Mouse (Mus musculus) layer of hippocampus, postnatal 25 days (tissue): Measurements from ENCODE around the gene Slc12a7. TPM values are rescaled to one million over a fixed set of nuclear protein-coding genes. Genes with fewer than 3 reads are reported as not detected.

ENCODE experiments used
- total RNA-seq, 2 experiments: library from RNA; stranded (reverse); gene quantifications; 2 replicates each; pipeline ENCODE4 v1.2.3; 2021

Slc12a7 gene
- total RNA-seq, 2 experiments from 2014 or later = 4.5 to 5.0 TPM

Other genes with a start within 250 kb of the Slc12a7 start
- gene Slc6a3, start 196.3 kb upstream of the Slc12a7 start, total RNA-seq = under 1 TPM; 0.21 to 0.30 TPM
- gene Clptm1l, start 129.1 kb upstream of the Slc12a7 start, total RNA-seq = 100 to 1,000 TPM; 130 to 140 TPM
- 1 to 10 TPM; 2.6 to 2.9 TPM for gene Tert, start 106.2 kb upstream of the Slc12a7 start, total RNA-seq
- gene Slc6a18, start 55.1 kb upstream of the Slc12a7 start, total RNA-seq = not detected
- under 1 TPM; 0.09 to 0.37 TPM for gene Slc6a19, start 28.2 kb upstream of the Slc12a7 start, total RNA-seq
- gene Nkd2, start 114.5 kb downstream of the Slc12a7 start, total RNA-seq = 1 to 10 TPM; 5.1 to 8.3 TPM
- under 1 TPM; 0.42 to 0.49 TPM for gene Trip13, start 204.7 kb downstream of the Slc12a7 start, total RNA-seq
- gene Brd9, start 204.7 kb downstream of the Slc12a7 start, total RNA-seq = 100 to 1,000 TPM in 1 of 2 experiments, 10 to 100 TPM in 1; 93.1 to 126 TPM
- not detected for gene Zdhhc11, start 230.8 kb downstream of the Slc12a7 start, total RNA-seq